Mouse (Mus musculus) embryonic stem cell, embryonic (primary cell): ENCODE results near the gene Clec11a.

Experiments used
- CTCF ChIA-PET, 4 experiments: fragments of 300-600 bp in 2 of 4; fragments of 350-600 bp in 2 of 4; sonication (Branson Sonifier 250); formaldehyde crosslinking; loops; one replicate each; lab custom pipeline; 2022; ENCODE audit warnings: inconsistent platforms in 2 of 4; lab: Charles Lee
- POLR2A ChIA-PET, 4 experiments: fragments of 300-600 bp in 2 of 4; fragments of 350-600 bp in 2 of 4; sonication (Branson Sonifier 250); formaldehyde crosslinking; loops; one replicate each; lab custom pipeline; 2022; ENCODE audit warnings: antibody characterized with exemption in 4 of 4, inconsistent platforms in 1 of 4; lab: Charles Lee

Clec11a gene

DNA sequence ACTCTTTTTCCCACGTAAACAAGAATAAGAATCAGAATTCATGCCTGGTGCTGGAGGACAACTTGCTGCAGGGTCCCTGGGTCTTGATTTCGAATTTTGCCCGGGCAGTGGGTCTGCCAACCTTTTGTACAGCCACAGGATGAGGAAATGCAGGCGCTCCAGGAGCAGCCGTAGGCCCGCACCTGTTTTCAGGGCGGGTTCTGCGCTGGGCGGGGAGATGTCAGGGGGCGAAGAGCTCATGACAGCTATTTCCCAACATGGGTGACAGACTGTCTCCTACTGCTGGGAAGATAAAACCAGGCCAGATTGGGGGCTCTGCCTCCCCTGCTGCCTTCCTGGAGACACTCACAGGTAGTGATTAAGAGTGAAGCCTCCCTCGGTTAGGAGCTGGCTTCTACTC, 32.6 kb downstream of the Clec11a start:
- ChIA-PET POLR2A (interaction anchor here (0.5 to 3.6 kb wide), 36 partner anchors 11 to 316 kb away, joined by 3 to 22 read pairs (median 5); partner anchors contain the start of genes 1700028J19Rik (in 2 of the 4), 2410002F23Rik (in 2 of the 4), Clec11a (in 1 of the 4) and Emc10 (in 1 of the 4)), CTCF (interaction anchor here (0.6 to 3.4 kb wide), 19 partner anchors 10 to 614 kb away, joined by 3 to 21 read pairs (median 3); partner anchors contain the start of genes 1700028J19Rik (in 1 of the 4) and 2410002F23Rik (in 1 of the 4))

DNA sequence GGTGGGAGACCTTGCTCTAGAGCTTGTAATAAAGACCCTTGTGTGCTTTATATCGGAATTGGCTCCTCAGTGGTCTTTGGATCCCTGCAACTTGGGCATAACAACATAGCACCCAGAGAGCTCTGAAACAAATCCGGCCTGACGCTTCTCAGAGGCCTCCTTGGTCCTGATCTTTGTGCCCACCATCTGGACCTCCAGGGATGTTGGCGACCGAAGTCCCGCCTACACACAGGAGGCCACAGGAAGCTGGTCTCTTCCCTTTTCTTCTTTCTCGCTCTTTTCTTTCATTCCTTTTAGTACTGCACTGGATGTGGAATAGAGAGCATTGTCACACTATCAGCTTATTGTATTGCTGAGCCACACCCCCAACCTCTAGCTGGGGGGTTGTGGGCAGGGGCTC, 33.3 kb downstream of the Clec11a start:
- POLR2A ChIA-PET = interaction anchor here (0.5 to 3.6 kb wide), 36 partner anchors 10 to 435 kb away, joined by 3 to 22 read pairs (median 5); partner anchors contain the start of genes 1700028J19Rik (in 2 of the 4), 2410002F23Rik (in 2 of the 4), Emc10 (in 1 of the 4) and Fam71e1 (in 1 of the 4)
- CTCF ChIA-PET = interaction anchor here (0.6 to 3.4 kb wide), 14 partner anchors 10 to 615 kb away, joined by 3 to 21 read pairs (median 4); partner anchors contain the start of genes 1700028J19Rik (in 1 of the 4) and 2410002F23Rik (in 1 of the 4)

- ChIA-PET POLR2A (interaction anchor here in 3 of 4 experiments (0.5 to 3.6 kb wide), 14 partner anchors 9 to 700 kb away, joined by 3 to 22 read pairs (median 4); partner anchors contain the start of genes Emc10 (in 1 of the 3), Fam71e1 (in 1 of the 3) and Izumo2 (in 1 of the 3)), CTCF (interaction anchor here in 2 of 4 experiments (0.9 to 3.4 kb wide), 5 partner anchors 9 to 249 kb away, joined by 3 to 21 read pairs (median 6); no protein-coding TSS in a partner anchor)
Measured at GRCm38 (mm10) chr7:44272546-44272945, 34.2 kb downstream of the Clec11a start.

DNA sequence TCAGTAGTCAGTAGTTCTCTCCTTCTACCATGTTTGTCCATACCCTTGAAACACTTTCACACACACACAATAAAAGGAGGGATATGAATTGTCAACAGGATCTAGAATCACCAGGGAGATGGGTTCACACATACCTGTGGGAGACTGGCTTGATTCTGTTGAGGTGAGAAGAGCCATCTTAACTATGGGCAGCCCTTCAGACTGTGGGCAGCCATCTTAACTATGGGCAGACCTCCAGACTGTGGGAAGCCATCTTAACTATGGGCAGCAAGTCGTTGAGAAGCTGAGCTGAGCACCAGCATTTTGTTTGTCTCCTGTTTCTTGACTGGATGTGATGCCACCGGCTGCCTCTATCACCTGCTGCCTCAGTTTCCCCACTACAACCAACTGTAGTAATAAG, 35.4 kb downstream of the Clec11a start:
- ChIA-PET POLR2A (interaction anchor here in 2 of 4 experiments (0.9 to 2.6 kb wide), 5 partner anchors 25 to 255 kb away, joined by 3 to 13 read pairs (median 5); partner anchors contain the start of genes 1700028J19Rik (in 1 of the 2), 2410002F23Rik (in 1 of the 2), Emc10 (in 1 of the 2) and Fam71e1 (in 1 of the 2)), CTCF (interaction anchor here in 2 of 4 experiments (1.4 to 1.5 kb wide), 2 partner anchors 8 to 9 kb away, joined by 3 to 6 read pairs; no protein-coding TSS in a partner anchor)

DNA sequence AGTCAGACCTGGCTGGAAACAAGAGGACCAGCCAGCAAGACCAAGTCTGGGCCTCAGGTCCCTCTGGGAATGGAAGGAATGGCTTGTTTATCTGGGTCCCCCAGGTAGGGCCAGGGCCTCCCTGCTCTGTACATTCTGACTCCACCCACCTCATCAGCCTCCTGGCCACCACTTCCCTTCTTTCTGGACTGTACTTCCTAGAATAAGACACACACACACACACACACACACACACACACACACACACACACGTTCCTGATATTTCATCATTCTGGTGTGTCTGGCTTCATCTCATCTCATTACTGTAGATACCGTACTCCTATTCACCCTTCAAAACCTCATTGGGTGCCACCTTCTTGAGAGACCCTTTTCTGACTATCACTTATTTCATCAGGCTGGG, 37.3 kb downstream of the Clec11a start:
- ChIA-PET CTCF (interaction anchor here in 1 of 4 experiments (1.0 to 1.4 kb wide), 2 partner anchors 42 to 84 kb away, joined by 4 to 5 read pairs; no protein-coding TSS in a partner anchor), POLR2A (interaction anchor here in 2 of 4 experiments (0.7 to 1.1 kb wide), 4 partner anchors 33 to 209 kb away, joined by 3 read pairs; no protein-coding TSS in a partner anchor)

DNA sequence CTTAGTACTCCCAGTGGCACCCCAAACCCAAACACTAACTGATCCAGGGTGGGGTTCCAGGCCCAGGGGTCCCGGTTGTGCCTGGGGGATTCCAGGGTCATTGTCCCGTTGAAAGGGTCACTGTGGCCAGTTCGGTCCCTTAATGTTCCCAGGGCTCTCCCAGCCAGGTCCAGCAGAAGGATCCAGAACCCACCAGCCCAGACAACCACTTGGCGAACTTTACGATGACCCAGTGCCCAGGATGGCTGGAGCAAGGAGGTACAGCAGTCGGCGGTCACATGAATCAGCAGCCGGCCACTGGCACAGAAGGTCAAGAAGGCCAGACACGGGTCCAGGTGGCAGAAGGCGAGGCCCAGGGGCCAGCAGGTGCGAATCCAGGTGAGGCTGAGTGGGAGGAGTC, 38.6 kb downstream of the Clec11a start:
- ChIA-PET CTCF (interaction anchor here in 1 of 4 experiments (0.9 to 1.4 kb wide), 3 partner anchors 85 to 280 kb away, joined by 3 to 4 read pairs (median 3); partner anchors contain the start of gene Pold1), POLR2A (interaction anchor here in 2 of 4 experiments (0.5 to 1.2 kb wide), 4 partner anchors 22 to 259 kb away, joined by 3 to 4 read pairs (median 3); partner anchors contain the start of genes 1700028J19Rik (in 1 of the 2) and 2410002F23Rik (in 1 of the 2))

GRCm38 (mm10) chr7:44262791-44263643, 43.7 kb downstream of the Clec11a start:
- ChIA-PET CTCF (interaction anchor here (0.5 to 3.3 kb wide), 130 partner anchors 9 to 849 kb away, joined by 3 to 48 read pairs (median 5); partner anchors contain the start of genes Pold1 (in 2 of the 4), 1700028J19Rik (in 1 of the 4), 2410002F23Rik (in 1 of the 4) and Ap2a1 (in 1 of the 4)), POLR2A (interaction anchor here (0.5 to 10.4 kb wide), 64 partner anchors 9 to 387 kb away, joined by 3 to 67 read pairs (median 4); partner anchors contain the start of genes 1700028J19Rik (in 2 of the 4), 2410002F23Rik (in 2 of the 4), Fam71e1 (in 2 of the 4) and Josd2 (in 2 of the 4))

- POLR2A ChIA-PET = interaction anchor here in 2 of 4 experiments (0.7 to 10.4 kb wide), 4 partner anchors 15 to 451 kb away, joined by 3 to 67 read pairs (median 13); partner anchors contain the start of genes 1700028J19Rik (in 1 of the 2) and 2410002F23Rik (in 1 of the 2)
- CTCF ChIA-PET = interaction anchor here in 2 of 4 experiments (0.7 to 1.6 kb wide), 4 partner anchors 90 to 369 kb away, joined by 3 to 4 read pairs (median 3); no protein-coding TSS in a partner anchor
Measured at GRCm38 (mm10) chr7:44261147-44261546, 45.6 kb downstream of the Clec11a start, which contains the start of gene Gm15517. Gm15517 (plus strand) TSS chr7:44261447.

GRCm38 (mm10) chr7:44260410-44260809, 46.3 kb downstream of the Clec11a start:
- ChIA-PET POLR2A (interaction anchor here in 3 of 4 experiments (0.6 to 10.4 kb wide), 4 partner anchors 14 to 450 kb away, joined by 3 to 67 read pairs (median 4); partner anchors contain the start of genes 1700028J19Rik (in 1 of the 3) and 2410002F23Rik (in 1 of the 3)), CTCF (interaction anchor here in 3 of 4 experiments (0.5 to 1.6 kb wide), 7 partner anchors 60 to 328 kb away, joined by 3 to 17 read pairs (median 3); no protein-coding TSS in a partner anchor)

- ChIA-PET CTCF (no interaction called here), POLR2A (interaction anchor here in 2 of 4 experiments (0.6 to 10.4 kb wide), 4 partner anchors 11 to 1491 kb away, joined by 3 to 67 read pairs (median 3); partner anchors contain the start of genes 1700028J19Rik (in 1 of the 2) and 2410002F23Rik (in 1 of the 2))
Measured at GRCm38 (mm10) chr7:44257278-44257677, 49.4 kb downstream of the Clec11a start, which contains the start of gene Acp4. Acp4 (minus strand) TSS chr7:44257378.

DNA sequence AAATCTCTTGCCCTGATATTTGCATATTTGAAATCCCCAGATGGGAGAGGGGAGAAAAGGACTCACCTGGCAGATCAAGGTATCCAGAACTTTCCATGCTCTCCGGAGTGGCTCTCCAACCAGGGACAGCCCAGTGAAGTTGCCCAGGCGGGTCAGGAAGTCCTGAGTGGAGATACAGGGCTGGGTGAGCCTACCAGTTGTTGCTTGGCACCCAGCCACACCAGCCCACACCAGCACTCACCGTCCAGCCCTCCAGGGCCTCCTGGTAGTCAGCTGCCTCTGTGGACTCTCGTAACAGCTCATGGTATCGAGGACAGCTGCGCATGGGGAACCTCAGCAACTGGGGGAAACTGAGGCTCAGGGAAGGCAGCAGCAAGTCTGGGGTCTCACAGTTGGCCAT, 51.8 kb downstream of the Clec11a start:
- POLR2A ChIA-PET = interaction anchor here in 3 of 4 experiments (0.6 to 10.4 kb wide), 16 partner anchors 8 to 252 kb away, joined by 3 to 67 read pairs (median 4); partner anchors contain the start of genes 1700028J19Rik (in 3 of the 3) and 2410002F23Rik (in 3 of the 3)
- CTCF ChIA-PET = interaction anchor here in 3 of 4 experiments (0.6 to 2.5 kb wide), 3 partner anchors 8 to 252 kb away, joined by 6 to 9 read pairs (median 6); no protein-coding TSS in a partner anchor

DNA sequence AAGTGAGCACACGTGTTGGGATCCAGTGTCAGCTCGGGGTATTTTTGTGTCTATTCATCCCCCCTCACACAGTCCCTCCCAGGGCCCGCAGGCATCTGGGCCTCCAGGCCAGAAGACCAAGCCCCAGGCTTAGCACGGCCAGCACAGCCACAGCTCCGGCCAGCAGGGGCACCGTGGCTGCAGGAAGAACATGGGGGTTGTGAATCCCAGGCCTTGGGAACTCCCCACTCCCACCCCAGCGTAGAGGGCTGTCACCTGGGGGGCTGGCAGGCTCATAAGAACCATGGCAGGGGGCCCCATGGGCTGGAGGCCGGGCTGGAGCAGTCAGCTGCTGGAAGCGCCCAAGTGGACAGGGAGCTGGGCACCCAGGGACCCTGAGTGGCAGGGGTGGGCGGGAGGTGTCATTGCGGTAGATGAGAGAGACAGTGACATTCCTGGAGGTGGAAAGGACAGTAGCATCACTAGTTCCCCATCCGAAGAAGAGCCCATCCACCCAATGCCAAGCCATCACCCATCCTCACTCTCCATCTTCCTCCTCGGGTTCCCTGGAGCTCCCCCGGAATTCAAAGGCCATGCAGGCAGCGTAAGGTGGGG, 53.6 kb downstream of the Clec11a start:
- CTCF ChIA-PET = interaction anchor here in 2 of 4 experiments (0.6 to 2.5 kb wide), 2 partner anchors 10 to 815 kb away, joined by 3 to 9 read pairs; no protein-coding TSS in a partner anchor
- POLR2A ChIA-PET = interaction anchor here in 3 of 4 experiments (0.7 to 3.5 kb wide), 16 partner anchors 10 to 243 kb away, joined by 3 to 18 read pairs (median 3); partner anchors contain the start of genes Klk1 (in 2 of the 3), Emc10 (in 1 of the 3) and Fam71e1 (in 1 of the 3)
